Mouse (Mus musculus): Measurements from ENCODE around the gene Cenpf.

The Cenpf gene

GRCm38 (mm10) chr1:189687654-189688387 is at the start of gene Cenpf:
Gene Cenpf, minus strand, starts transcription at chr1:189688086.
- peak; percentile 99 for DNase-seq (ENCODE audit: low read depth)

GRCm38 (mm10) chr1:189732156-189732555 is 44.3 kb upstream of the Cenpf start:
- no peak for DNase-seq (ENCODE audit: low read depth)

DNA sequence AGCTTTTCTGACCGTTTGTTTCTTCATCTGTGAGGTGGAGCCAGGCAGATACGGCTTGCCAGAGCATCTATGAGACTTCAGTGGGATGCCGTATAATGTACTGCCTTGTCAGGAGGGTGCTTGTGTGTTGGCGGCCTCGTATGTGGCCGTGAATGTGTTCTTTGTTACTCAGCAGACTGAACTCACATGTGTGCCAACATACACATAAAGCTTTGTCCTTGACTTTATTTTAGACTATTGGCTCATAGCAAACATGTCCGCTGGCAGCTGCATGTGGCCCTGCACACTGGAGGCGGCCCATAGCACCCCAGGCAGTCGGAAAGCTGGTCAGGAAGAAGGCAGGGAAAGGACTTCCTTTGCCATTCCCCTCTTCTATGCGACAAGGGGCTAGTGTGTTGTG is 43.8 kb upstream of the Cenpf start:
- no peak for DNase-seq (ENCODE audit: low read depth)

DNA sequence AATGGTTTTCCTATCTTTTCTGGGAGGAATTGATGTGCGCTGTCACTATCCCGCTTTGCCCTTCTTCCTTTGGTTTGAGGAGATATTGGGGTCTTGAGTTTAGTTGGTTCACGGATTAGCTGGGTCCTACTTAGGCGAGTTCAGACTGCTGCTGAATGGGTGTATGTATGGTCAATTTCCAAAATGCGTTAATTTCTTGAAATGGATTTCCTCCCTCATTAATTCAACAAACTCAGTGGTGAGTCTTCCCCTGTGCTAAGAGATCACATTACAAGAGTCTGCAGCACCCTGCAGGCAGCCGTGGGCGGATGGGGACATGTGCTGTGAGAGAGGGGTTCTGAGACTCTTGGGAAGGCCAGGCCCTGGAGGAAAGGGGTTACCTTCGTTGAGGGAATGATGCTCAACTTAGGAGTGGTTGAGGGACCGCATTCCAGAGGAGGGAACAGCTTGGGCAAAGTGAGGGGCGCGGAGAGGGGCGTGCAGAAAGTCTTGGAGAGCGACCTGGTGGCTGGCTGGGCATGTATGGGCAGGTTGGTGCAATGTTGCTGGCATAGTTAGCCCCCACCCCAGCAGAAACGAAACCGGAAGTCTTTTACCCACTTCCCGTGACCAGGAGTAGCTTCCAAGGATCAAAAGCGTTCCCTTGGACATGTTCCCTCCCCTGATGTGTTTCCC is 41.4 kb upstream of the Cenpf start:
- DNase-seq (ENCODE audit: low read depth) = no peak

DNA sequence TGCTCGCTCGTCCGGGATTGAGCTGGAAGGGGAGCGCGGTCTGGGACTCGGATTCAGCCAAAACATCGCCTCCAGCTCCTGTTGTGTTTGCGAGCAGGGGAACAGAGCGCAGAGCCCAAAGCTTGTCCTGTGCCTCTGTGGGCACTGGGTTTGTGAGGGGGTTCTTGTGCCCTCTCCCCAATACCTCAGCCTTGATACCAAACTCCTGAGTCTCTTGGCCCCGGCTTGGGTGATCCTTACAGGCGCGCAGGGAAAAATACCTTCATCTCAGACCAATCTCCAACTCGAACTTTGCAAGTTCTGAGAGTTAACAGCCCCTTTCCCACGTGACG is 40.9 kb upstream of the Cenpf start:
- DNase-seq (ENCODE audit: low read depth) = no peak

GRCm38 (mm10) chr1:189727884-189728783 is 40.2 kb upstream of the Cenpf start, which contains the start of gene Ptpn14:
Gene Ptpn14, plus strand, starts transcription at chr1:189728268.
- no peak for DNase-seq (ENCODE audit: low read depth)

DNA sequence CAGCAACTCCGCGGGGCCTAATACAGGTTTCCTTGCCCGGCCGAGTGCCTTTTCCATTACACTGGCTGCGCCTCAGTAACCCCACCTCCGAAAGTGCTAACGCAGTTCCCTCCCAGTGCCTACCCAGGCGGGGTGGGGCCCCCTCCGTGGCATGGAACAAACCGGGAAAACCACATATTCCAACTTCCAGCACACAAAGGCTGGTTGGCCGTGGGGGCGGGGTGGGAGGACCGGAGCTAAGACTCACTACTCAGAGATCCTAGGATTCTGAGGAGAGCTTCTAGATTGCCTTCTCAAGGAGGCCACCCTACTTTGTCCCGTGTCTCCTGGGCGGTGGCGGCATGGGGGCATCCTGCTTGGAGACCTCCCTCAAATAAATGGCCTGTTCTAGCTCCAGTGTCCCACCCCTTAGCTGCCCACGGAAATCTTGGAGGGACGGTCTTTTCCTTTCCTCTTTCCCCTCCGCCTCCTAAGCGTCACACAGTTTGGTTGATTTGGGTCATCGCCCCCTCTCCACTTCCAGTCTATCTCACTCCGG is 39.5 kb upstream of the Cenpf start:
- DNase-seq (ENCODE audit: low read depth) = no peak

DNA sequence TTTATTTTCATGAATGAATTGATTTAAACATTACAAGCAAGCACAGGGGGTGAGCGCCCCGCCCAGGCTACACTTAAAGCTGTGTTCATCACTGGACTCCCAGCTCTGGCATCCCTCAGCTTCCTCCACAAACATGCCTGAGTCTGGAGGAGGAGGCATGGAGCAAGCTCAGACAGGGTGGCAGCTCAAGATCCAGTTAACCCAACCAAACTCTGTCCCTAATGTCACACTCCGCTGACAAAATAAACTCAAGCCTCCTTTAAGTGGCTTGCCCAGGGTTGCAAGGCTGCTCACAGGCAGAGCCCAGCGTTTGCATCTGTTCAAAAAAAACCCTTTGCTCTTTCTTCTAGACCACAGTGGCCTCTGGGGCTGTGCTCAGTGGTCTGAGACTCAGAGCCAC is 38.2 kb upstream of the Cenpf start:
- no peak for DNase-seq (ENCODE audit: low read depth)

GRCm38 (mm10) chr1:189718600-189718999 is 30.7 kb upstream of the Cenpf start:
- DNase-seq (ENCODE audit: low read depth) = no peak

- DNase-seq (ENCODE audit: low read depth) = no peak
These were observed 29.7 kb upstream of the Cenpf start for GRCm38 (mm10) chr1:189717546-189717945.

- no peak for DNase-seq (ENCODE audit: low read depth)
These were observed 28.3 kb upstream of the Cenpf start for GRCm38 (mm10) chr1:189715915-189716797.

DNA sequence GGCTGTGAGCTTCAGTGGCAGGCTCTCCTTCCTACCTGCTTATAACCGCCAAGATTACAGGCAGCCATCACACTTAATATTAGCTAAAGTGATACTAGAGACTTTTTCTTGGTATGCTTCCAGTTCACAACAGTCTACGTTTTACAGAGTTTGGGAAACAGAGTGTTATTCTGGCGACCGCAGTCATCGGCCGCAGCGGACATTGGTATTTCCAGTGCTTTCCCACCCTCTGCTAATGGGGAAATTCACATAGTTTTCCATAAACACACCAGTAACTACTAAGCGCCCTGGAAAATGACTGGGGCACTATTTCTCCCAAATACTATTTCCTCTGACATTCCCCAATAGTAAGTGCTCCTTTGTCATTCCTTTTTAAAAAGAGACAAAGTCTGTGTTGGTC is 21.1 kb upstream of the Cenpf start:
- no peak for DNase-seq (ENCODE audit: low read depth)

- DNase-seq (ENCODE audit: low read depth) = no peak
These were observed 19.5 kb upstream of the Cenpf start for GRCm38 (mm10) chr1:189707419-189707818.

- no peak for DNase-seq (ENCODE audit: low read depth)
These were observed 19.1 kb upstream of the Cenpf start for GRCm38 (mm10) chr1:189707014-189707413.

- DNase-seq (ENCODE audit: low read depth) = no peak
These were observed 18.3 kb upstream of the Cenpf start for GRCm38 (mm10) chr1:189706040-189706645.

- DNase-seq (ENCODE audit: low read depth) = no peak
These were observed 15.7 kb upstream of the Cenpf start for GRCm38 (mm10) chr1:189703591-189703990.

- peak; percentile 45 for DNase-seq (ENCODE audit: low read depth)
These were observed 15.3 kb upstream of the Cenpf start for GRCm38 (mm10) chr1:189703156-189703555.

DNA sequence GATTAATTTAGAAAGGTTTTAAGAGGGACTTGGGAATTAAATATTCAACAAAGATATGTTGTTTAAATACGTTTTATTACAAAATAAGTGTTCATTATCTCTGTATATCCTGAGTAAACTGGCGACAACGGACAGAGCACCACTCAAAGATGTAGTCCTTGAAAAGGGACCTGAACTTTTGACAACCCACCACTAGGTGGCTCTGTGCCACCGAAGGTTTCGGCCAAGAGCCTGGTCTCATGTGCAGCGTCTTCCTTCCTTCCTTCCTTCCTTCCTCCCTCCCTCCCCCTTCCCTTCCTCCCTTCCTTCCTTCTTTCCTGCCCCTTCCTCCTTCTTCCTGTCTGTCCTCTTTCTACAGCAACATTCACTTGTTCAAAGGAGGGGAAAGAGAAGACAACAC is 13.1 kb upstream of the Cenpf start:
- DNase-seq (ENCODE audit: low read depth) = peak; percentile 69

- no peak for DNase-seq (ENCODE audit: low read depth)
These were observed 12.3 kb upstream of the Cenpf start for GRCm38 (mm10) chr1:189700186-189700585.

GRCm38 (mm10) chr1:189698416-189698815 is 10.5 kb upstream of the Cenpf start:
- no peak for DNase-seq (ENCODE audit: low read depth)

GRCm38 (mm10) chr1:189695321-189695720 is 7.4 kb upstream of the Cenpf start:
- no peak for DNase-seq (ENCODE audit: low read depth)
